Mouse (Mus musculus): ENCODE measurements around the gene Olfr561. TPM values are rescaled to one million over a fixed set of nuclear protein-coding genes. Genes with fewer than 3 reads are reported as not detected.

The Olfr561 gene
- total and polyA plus RNA-seq, 3 experiments: not detected

DNA sequence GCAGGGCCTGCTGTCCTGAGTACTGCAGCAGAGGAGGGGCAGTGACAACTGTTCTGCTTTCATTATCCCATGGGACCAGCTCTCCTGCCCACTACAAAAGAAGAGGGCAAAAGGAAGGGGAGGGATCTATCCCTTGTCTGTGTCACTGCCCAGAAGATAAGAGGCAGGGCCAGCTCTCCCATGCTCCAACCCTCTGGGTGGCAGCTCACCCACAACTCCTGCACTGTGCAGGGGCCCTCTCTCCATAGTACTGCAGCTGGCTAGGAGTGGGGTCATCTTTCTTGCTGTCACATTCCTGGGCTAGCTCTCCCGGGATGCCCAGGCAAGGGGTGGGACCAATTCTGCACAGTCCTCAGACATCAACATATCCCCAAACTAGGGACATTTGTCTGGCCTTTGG lies 37.2 kb upstream of the Olfr561 start:
- dilution Hi-C loops (cut with MboI; ENCODE audit: extremely low pct_ligation_motif_present, extremely low pct_unique_long_range_greater_than_20kb, low sequenced_read_pairs): no loop called here
- Histone ChIP-seq H3K9me3 (replicated peaks; ENCODE audit: low read length) (no peaks in the 10 kb centered on the region), H3K4me3 (replicated peaks in 1 of 3; ENCODE audit: low read depth in 2 of 3, low read length in 2 of 3, poor library complexity in 1 of 3) (no peak overlapping the region), H3K79me2 (replicated peaks; ENCODE audit: control insufficient read depth, extremely low read depth, insufficient read depth, poor library complexity, severe bottlenecking) (no peaks in the 10 kb centered on the region), H3K4me2 (ENCODE audit: insufficient read depth, low read depth, poor library complexity, severe bottlenecking) (no peak overlapping the region), H3K4me1 (ENCODE audit: control insufficient read depth in 1 of 2, insufficient read depth in 2 of 2) (no peaks in the 10 kb centered on the region), H3K27me3 (replicated peaks) (no peaks in the 10 kb centered on the region), H3K27ac (ENCODE audit: insufficient read depth, low read depth) (no peak overlapping the region), H3K9ac (ENCODE audit: insufficient read depth, low read depth) (no peak overlapping the region), H3K36me3 (replicated peaks in 1 of 2; ENCODE audit: control insufficient read depth in 1 of 2, insufficient read depth in 1 of 2, low read length in 1 of 2) (no peaks in the 10 kb centered on the region)
- no peak for TF ChIP-seq KAT2A (IDR thresholded peaks at IDR 0.05; ENCODE audit: insufficient replicate concordance, low read length)
- no peak for TF ChIP-seq MEF2A (IDR thresholded peaks at IDR 0.05; ENCODE audit: borderline replicate concordance, low read depth, low read length)
- TF ChIP-seq E2F4 (IDR thresholded peaks at IDR 0.05; ENCODE audit: insufficient replicate concordance, low read depth, low read length): no peak
- no peak for TF ChIP-seq BHLHE40 (IDR thresholded peaks at IDR 0.05; ENCODE audit: low read depth, low read length)
- TF ChIP-seq ETS1 (conservative IDR thresholded peaks at IDR 0.05; ENCODE audit: low read depth, low read length): no peak
- TF ChIP-seq CHD2 (IDR thresholded peaks at IDR 0.05; ENCODE audit: low read length): no peak
- no peak for TF ChIP-seq USF1 (IDR thresholded peaks at IDR 0.05; ENCODE audit: low read depth, low read length)
- no peak for TF ChIP-seq JUN (IDR thresholded peaks at IDR 0.05; ENCODE audit: insufficient read depth, low read depth, low read length)
- no peak for TF ChIP-seq USF2 (conservative IDR thresholded peaks at IDR 0.05; ENCODE audit: low read depth, low read length)
- TF ChIP-seq TCF12 (IDR thresholded peaks at IDR 0.05; ENCODE audit: low read depth, low read length): no peak
- no peak for TF ChIP-seq ZMIZ1 (IDR thresholded peaks at IDR 0.05; ENCODE audit: low read depth, low read length)
- no peak for TF ChIP-seq MXI1 (IDR thresholded peaks at IDR 0.05; ENCODE audit: low read depth, low read length)
- TF ChIP-seq POLR2AphosphoS2 (IDR thresholded peaks at IDR 0.05; ENCODE audit: low read depth, low read length): no peak
- TF ChIP-seq MAFK (IDR thresholded peaks at IDR 0.05; ENCODE audit: insufficient replicate concordance, low read length): no peak
- TF ChIP-seq JUND (conservative IDR thresholded peaks at IDR 0.05; ENCODE audit: low read depth, low read length): no peak
- no peak for TF ChIP-seq UBTF (IDR thresholded peaks at IDR 0.05; ENCODE audit: low read depth, low read length)
- no peak for TF ChIP-seq ZKSCAN1 (IDR thresholded peaks at IDR 0.05; ENCODE audit: borderline replicate concordance, low read depth, low read length)
- no peak for DNase-seq (ENCODE audit: extremely low read depth)
- in situ Hi-C loops (cut with MboI; ENCODE audit: low pct_ligation_motif_present, low pct_unique_long_range_greater_than_20kb, low sequenced_read_pairs): no loop called here

- Histone ChIP-seq H3K27me3 (replicated peaks) (no peaks in the 10 kb centered on the region), H3K9ac (ENCODE audit: insufficient read depth, low read depth) (no peak overlapping the region), H3K4me2 (ENCODE audit: insufficient read depth, low read depth, poor library complexity, severe bottlenecking) (no peak overlapping the region), H3K79me2 (replicated peaks; ENCODE audit: control insufficient read depth, extremely low read depth, insufficient read depth, poor library complexity, severe bottlenecking) (no peaks in the 10 kb centered on the region), H3K4me1 (ENCODE audit: control insufficient read depth in 1 of 2, insufficient read depth in 2 of 2) (no peaks in the 10 kb centered on the region), H3K27ac (ENCODE audit: insufficient read depth, low read depth) (no peak overlapping the region), H3K4me3 (replicated peaks in 1 of 3; ENCODE audit: low read depth in 2 of 3, low read length in 2 of 3, poor library complexity in 1 of 3) (no peak overlapping the region), H3K36me3 (replicated peaks in 1 of 2; ENCODE audit: control insufficient read depth in 1 of 2, insufficient read depth in 1 of 2, low read length in 1 of 2) (no peaks in the 10 kb centered on the region), H3K9me3 (replicated peaks; ENCODE audit: low read length) (no peaks in the 10 kb centered on the region)
- TF ChIP-seq TBP (conservative IDR thresholded peaks at IDR 0.05; ENCODE audit: low read depth, low read length): no peak
- no peak for TF ChIP-seq POLR2AphosphoS2 (IDR thresholded peaks at IDR 0.05; ENCODE audit: low read depth, low read length)
- no peak for TF ChIP-seq SIN3A (IDR thresholded peaks at IDR 0.05; ENCODE audit: low read length)
- no peak for TF ChIP-seq ZKSCAN1 (IDR thresholded peaks at IDR 0.05; ENCODE audit: borderline replicate concordance, low read depth, low read length)
- TF ChIP-seq JUND (conservative IDR thresholded peaks at IDR 0.05; ENCODE audit: low read depth, low read length): no peak
- no peak for TF ChIP-seq MEF2A (IDR thresholded peaks at IDR 0.05; ENCODE audit: borderline replicate concordance, low read depth, low read length)
- TF ChIP-seq PAX5 (IDR thresholded peaks at IDR 0.05; ENCODE audit: low read length): no peak
- no peak for TF ChIP-seq USF2 (conservative IDR thresholded peaks at IDR 0.05; ENCODE audit: low read depth, low read length)
- TF ChIP-seq ETS1 (conservative IDR thresholded peaks at IDR 0.05; ENCODE audit: low read depth, low read length): no peak
- no peak for TF ChIP-seq EP300 (IDR thresholded peaks at IDR 0.05; ENCODE audit: low read length)
- TF ChIP-seq GABPA (IDR thresholded peaks at IDR 0.05; ENCODE audit: insufficient replicate concordance, low read depth, low read length): no peak
- no peak for TF ChIP-seq KAT2A (IDR thresholded peaks at IDR 0.05; ENCODE audit: insufficient replicate concordance, low read length)
- TF ChIP-seq IRF4 (IDR thresholded peaks at IDR 0.05; ENCODE audit: low read depth, low read length): no peak
- TF ChIP-seq CTCF (conservative IDR thresholded peaks at IDR 0.05 in 1 of 2, IDR thresholded peaks at IDR 0.05 in 1 of 2; ENCODE audit: low read depth in 2 of 2, low read length in 2 of 2): no peak
- in situ Hi-C loops (cut with MboI; ENCODE audit: low pct_ligation_motif_present, low pct_unique_long_range_greater_than_20kb, low sequenced_read_pairs) (no loop called here), dilution Hi-C loops (cut with MboI; ENCODE audit: extremely low pct_ligation_motif_present, extremely low pct_unique_long_range_greater_than_20kb, low sequenced_read_pairs) (no loop called here)
- DNase-seq (ENCODE audit: extremely low read depth): no peak
Measured at GRCm38 (mm10) chr7:102737705-102738104, 33.3 kb upstream of the Olfr561 start.
